Mouse (Mus musculus): ENCODE data around the gene Ptpn14.

- no peak for TF ChIP-seq EP300 (IDR thresholded peaks at IDR 0.05; ENCODE audit: insufficient read depth, low read depth, low read length)
- TF ChIP-seq POLR2A (IDR thresholded peaks at IDR 0.05; ENCODE audit: insufficient read depth, low read depth, low read length), result no peak
- TF ChIP-seq CTCF (IDR thresholded peaks at IDR 0.05), result no peak
Observed at GRCm38 (mm10) chr1:189717546-189717945, 10.5 kb upstream of the Ptpn14 start.
